11 mouse cellular contexts compared by ENCODE assay signal in genomic region chr17:35064378-35064877, GRCm38 (mm10). TPM values are rescaled to one million over a fixed set of nuclear protein-coding genes. Genes with fewer than 3 reads are reported as not detected.
A peak's percentile ranks its signal among the peaks of the same experiment; 100 is the strongest.
DNase-seq lines count a peak whose midpoint lies in the region; ATAC-seq and TF ChIP-seq lines count a peak whose summit lies in the region.
"Had no signal": no experiment of that assay in that cellular context is flagged by ENCODE, and none has a peak within 500 bp of the region (broad histone marks: within the 10 kb centered on the region; RNA-seq: fewer than 3 reads in every experiment).

No protein-coding gene starts in this region.

- TF ChIP-seq CTCF in cerebellum, adult 2 months (IDR thresholded peaks at IDR 0.05; ENCODE audit: borderline replicate concordance, insufficient read depth, low read depth, low read length), result no peak

- no peak for ATAC-seq in kidney, embryonic 14.5 days (ENCODE audit: low FRiP score, low TSS enrichment)
- ATAC-seq in embryonic facial prominence, embryonic 15.5 days (ENCODE audit: insufficient number of reproducible peaks, low FRiP score, low TSS enrichment, low read depth), result no peak
- no peak for ATAC-seq in liver, embryonic 13.5 days (ENCODE audit: low read depth)
- ATAC-seq in frontal cortex, adult (ENCODE audit: low TSS enrichment), result no peak
- ATAC-seq: Patski had no signal

- no peaks in the 10 kb centered on the region for H3K9me3 ChIP-seq in kidney, embryonic 14.5 days (ENCODE audit: control insufficient read depth, low read length)
- H3K9me3 ChIP-seq in embryonic facial prominence, embryonic 15.5 days (replicated peaks), result no peaks in the 10 kb centered on the region
- no peaks in the 10 kb centered on the region for H3K9me3 ChIP-seq in liver, embryonic 13.5 days (replicated peaks)

- H3K4me3 ChIP-seq in kidney, embryonic 14.5 days (ENCODE audit: low read length), result peak overlapping the region; percentile 35
- H3K4me3 ChIP-seq in cerebellum, adult 2 months (replicated peaks; ENCODE audit: insufficient read depth, low read depth, low read length), result no peak overlapping the region
- peak overlapping the region; percentile 41 for H3K4me3 ChIP-seq in embryonic facial prominence, embryonic 15.5 days (replicated peaks)
- H3K4me3 ChIP-seq in liver, embryonic 13.5 days (replicated peaks), result peak overlapping the region; percentile 49
- H3K4me3 ChIP-seq: layer of hippocampus, adult 2 months had no signal

- peaks cover 32% of the 10 kb centered on the region for H3K36me3 ChIP-seq in kidney, embryonic 14.5 days (ENCODE audit: control insufficient read depth, insufficient read depth, low read length)
- H3K36me3 ChIP-seq in embryonic facial prominence, embryonic 15.5 days, result peaks cover 27% of the 10 kb centered on the region
- H3K36me3 ChIP-seq in liver, embryonic 13.5 days, result peaks cover 11% of the 10 kb centered on the region

- H3K9ac ChIP-seq in kidney, embryonic 14.5 days (ENCODE audit: low read depth, low read length), result no peak overlapping the region; the same call in 1 of the 2 replicates
- no peak overlapping the region for H3K9ac ChIP-seq in embryonic facial prominence, embryonic 15.5 days
- no peak overlapping the region for H3K9ac ChIP-seq in liver, embryonic 13.5 days

- H3K27ac ChIP-seq in kidney, embryonic 14.5 days (ENCODE audit: low read depth, low read length), result peak overlapping the region; percentile 15; the same call in 1 of the 2 replicates
- H3K27ac ChIP-seq in cerebellum, adult 2 months (ENCODE audit: insufficient read depth, low read length), result peak overlapping the region; percentile 82
- peak overlapping the region; percentile 68 for H3K27ac ChIP-seq in embryonic facial prominence, embryonic 15.5 days (replicated peaks)
- no peak overlapping the region for H3K27ac ChIP-seq in liver, embryonic 13.5 days
- H3K27ac ChIP-seq: layer of hippocampus, adult 2 months had no signal

- TF ChIP-seq POLR2A in cerebellum, adult 2 months (IDR thresholded peaks at IDR 0.05; ENCODE audit: borderline replicate concordance, insufficient read depth, low read length), result no peak

- DNase-seq in kidney, adult 18-20 months, result no peak
- DNase-seq in cerebellum, adult 2 months, result peak; percentile 73 to 79
- no peak for DNase-seq in liver, embryonic 13.5 days
- DNase-seq in layer of hippocampus, adult 18-20 months (ENCODE audit: low spot score in 2 of 2), result no peak
- no peak for DNase-seq in adrenal gland, adult (ENCODE audit: inconsistent age in 2 of 2, low spot score in 1 of 2)

- 33% methylated on average over 10 of the region's 10 CpGs for WGBS in kidney, embryonic 14.5 days
- 19% methylated on average over 10 of the region's 10 CpGs for WGBS in cerebellum, adult 2 months
- 28% methylated on average over 10 of the region's 10 CpGs for WGBS in embryonic facial prominence, embryonic 15.5 days
- WGBS in liver, embryonic 13.5 days (ENCODE audit: insufficient replicate concordance), result 26% methylated on average over 10 of the region's 10 CpGs

- peaks cover 35% of the 10 kb centered on the region for H3K4me1 ChIP-seq in kidney, embryonic 14.5 days (ENCODE audit: control insufficient read depth, insufficient read depth, low read length)
- peaks cover 43% of the 10 kb centered on the region for H3K4me1 ChIP-seq in cerebellum, adult 2 months (ENCODE audit: control insufficient read depth, insufficient read depth, low read length)
- H3K4me1 ChIP-seq in embryonic facial prominence, embryonic 15.5 days, result peaks cover 37% of the 10 kb centered on the region
- H3K4me1 ChIP-seq in liver, embryonic 13.5 days (replicated peaks), result peaks cover 55% of the 10 kb centered on the region

- H3K27me3 ChIP-seq in kidney, embryonic 14.5 days (ENCODE audit: control insufficient read depth, insufficient read depth, low read length), result no peaks in the 10 kb centered on the region; the same call in 1 of the 2 replicates
- H3K27me3 ChIP-seq in cerebellum, adult 2 months (ENCODE audit: control insufficient read depth, insufficient read depth, low read length), result no peaks in the 10 kb centered on the region
- peaks cover 22% of the 10 kb centered on the region; the same call in 1 of the 2 replicates for H3K27me3 ChIP-seq in embryonic facial prominence, embryonic 15.5 days
- H3K27me3 ChIP-seq in liver, embryonic 13.5 days, result peaks cover 87% of the 10 kb centered on the region
- H3K27me3 ChIP-seq: Patski had no signal

- peak overlapping the region; percentile 71 for H3K4me2 ChIP-seq in kidney, embryonic 14.5 days (replicated peaks; ENCODE audit: low read depth, low read length)
- H3K4me2 ChIP-seq in embryonic facial prominence, embryonic 15.5 days (replicated peaks), result peak overlapping the region; percentile 54
- H3K4me2 ChIP-seq in liver, embryonic 13.5 days, result peak overlapping the region; percentile 72

RNA-seq across cellular contexts. Expression of gene Ly6g6c, which starts 0.8 kb away (rescaled TPM):
- polyA plus RNA-seq in kidney, embryonic 14.5 days (2014; fragmentation: Nextera tagmentation; extraction: Ambion mirVana), result 0.20 and 0.30 TPM in 2 replicates
- polyA plus RNA-seq in cerebellum, adult 2 months (2012; rRNA removed), result 0.11 and 0.15 TPM in 2 replicates
- polyA plus RNA-seq in embryonic facial prominence, embryonic 15.5 days (2015; fragmentation: Nextera tagmentation; extraction: Ambion mirVana), result 98.5 and 131 TPM in 2 replicates
- 0.25 and 0.31 TPM in 2 replicates for polyA plus RNA-seq in liver, embryonic 13.5 days (2015; fragmentation: Nextera tagmentation; extraction: Ambion mirVana)
- total RNA-seq in layer of hippocampus, adult 18-20 months (2021), result not detected
- total RNA-seq: layer of hippocampus, adult 2 months had no signal
- polyA plus RNA-seq: cortical plate, adult 2 months; Patski had no signal

RNA-seq across cellular contexts. Expression of gene Mpig6b, which starts 1.6 kb away (rescaled TPM):
- 0.36 and 0.46 TPM in 2 replicates for polyA plus RNA-seq in kidney, embryonic 14.5 days (2014; fragmentation: Nextera tagmentation; extraction: Ambion mirVana)
- 0.25 and 0.43 TPM in 2 replicates for polyA plus RNA-seq in cerebellum, adult 2 months (2012; rRNA removed)
- polyA plus RNA-seq in embryonic facial prominence, embryonic 15.5 days (2015; fragmentation: Nextera tagmentation; extraction: Ambion mirVana), result 1.1 and 1.4 TPM in 2 replicates
- polyA plus RNA-seq in liver, embryonic 13.5 days (2015; fragmentation: Nextera tagmentation; extraction: Ambion mirVana), result 4.1 and 5.2 TPM in 2 replicates
- not detected for total RNA-seq in layer of hippocampus, adult 18-20 months (2021)
- total RNA-seq: layer of hippocampus, adult 2 months had no signal
- polyA plus RNA-seq: cortical plate, adult 2 months; Patski had no signal

RNA-seq across cellular contexts. Expression of gene Ddah2, which starts 5.6 kb away (rescaled TPM):
- polyA plus RNA-seq in kidney, embryonic 14.5 days (2014; fragmentation: Nextera tagmentation; extraction: Ambion mirVana), result 355 and 422 TPM in 2 replicates
- 59.5 and 63.3 TPM in 2 replicates for polyA plus RNA-seq in cerebellum, adult 2 months (2012; rRNA removed)
- 319 and 347 TPM in 2 replicates for polyA plus RNA-seq in embryonic facial prominence, embryonic 15.5 days (2015; fragmentation: Nextera tagmentation; extraction: Ambion mirVana)
- 28.9 and 30.6 TPM in 2 replicates for polyA plus RNA-seq in liver, embryonic 13.5 days (2015; fragmentation: Nextera tagmentation; extraction: Ambion mirVana)
- 10 to 100 TPM in 1 of 2 experiments, 1 to 10 TPM in 1; 9.4 to 11.0 TPM for total RNA-seq in layer of hippocampus, adult 18-20 months (2021)

RNA-seq across cellular contexts. Expression of gene Ly6g6e, which starts 12.3 kb away (rescaled TPM):
- 0.81 and 1.3 TPM in 2 replicates for polyA plus RNA-seq in kidney, embryonic 14.5 days (2014; fragmentation: Nextera tagmentation; extraction: Ambion mirVana)
- polyA plus RNA-seq in cerebellum, adult 2 months (2012; rRNA removed), result 5.3 and 6.3 TPM in 2 replicates
- 31.4 and 33.0 TPM in 2 replicates for polyA plus RNA-seq in embryonic facial prominence, embryonic 15.5 days (2015; fragmentation: Nextera tagmentation; extraction: Ambion mirVana)
- 0.13 and 0.23 TPM in 2 replicates for polyA plus RNA-seq in liver, embryonic 13.5 days (2015; fragmentation: Nextera tagmentation; extraction: Ambion mirVana)
- 1 to 10 TPM; 3.6 to 5.0 TPM for total RNA-seq in layer of hippocampus, adult 18-20 months (2021)
- polyA plus RNA-seq: Patski had no signal

RNA-seq across cellular contexts. Expression of gene Ly6g6d, which starts 13.4 kb away (rescaled TPM):
- 4.3 and 4.8 TPM in 2 replicates for polyA plus RNA-seq in kidney, embryonic 14.5 days (2014; fragmentation: Nextera tagmentation; extraction: Ambion mirVana)
- 8.5 and 10.4 TPM in 2 replicates for polyA plus RNA-seq in cerebellum, adult 2 months (2012; rRNA removed)
- polyA plus RNA-seq in embryonic facial prominence, embryonic 15.5 days (2015; fragmentation: Nextera tagmentation; extraction: Ambion mirVana), result 1.5 and 2.3 TPM in 2 replicates
- 0.35 and 0.47 TPM in 2 replicates for polyA plus RNA-seq in liver, embryonic 13.5 days (2015; fragmentation: Nextera tagmentation; extraction: Ambion mirVana)
- total RNA-seq in layer of hippocampus, adult 18-20 months (2021), result 1 to 10 TPM in 1 of 2 experiments, under 1 TPM in 1; 0.87 to 2.0 TPM

Comparison
In these comparisons a context has a peak if more than half of its experiments do, and no peak if none do; other contexts are left out.
1. DNase-seq: peak in cerebellum, adult 2 months (2 of 2); none in kidney, adult 18-20 months (single experiment), liver, embryonic 13.5 days (single experiment), layer of hippocampus, adult 18-20 months (0 of 2) and adrenal gland, adult (0 of 2).
2. RNA of gene Ly6g6c, which starts 0.8 kb away (polyA plus RNA-seq): 98.5 to 131 TPM in embryonic facial prominence, embryonic 15.5 days; 0.25 to 0.31 TPM in liver, embryonic 13.5 days, 0.20 to 0.30 TPM in kidney, embryonic 14.5 days and 0.11 to 0.15 TPM in cerebellum, adult 2 months; every median in the first group is over 10 times any median in the second.
3. Peak in every context shown above with its lines, with median percentiles within 50 percentile points of each other: H3K4me2 ChIP-seq.